Mouse (Mus musculus): ENCODE data around the gene Mia. TPM values are rescaled to one million over a fixed set of nuclear protein-coding genes. Genes with fewer than 3 reads are reported as not detected.

The Mia gene
- polyA plus RNA-seq, 1 experiment from 2014 or later: 4.9 TPM

DNA sequence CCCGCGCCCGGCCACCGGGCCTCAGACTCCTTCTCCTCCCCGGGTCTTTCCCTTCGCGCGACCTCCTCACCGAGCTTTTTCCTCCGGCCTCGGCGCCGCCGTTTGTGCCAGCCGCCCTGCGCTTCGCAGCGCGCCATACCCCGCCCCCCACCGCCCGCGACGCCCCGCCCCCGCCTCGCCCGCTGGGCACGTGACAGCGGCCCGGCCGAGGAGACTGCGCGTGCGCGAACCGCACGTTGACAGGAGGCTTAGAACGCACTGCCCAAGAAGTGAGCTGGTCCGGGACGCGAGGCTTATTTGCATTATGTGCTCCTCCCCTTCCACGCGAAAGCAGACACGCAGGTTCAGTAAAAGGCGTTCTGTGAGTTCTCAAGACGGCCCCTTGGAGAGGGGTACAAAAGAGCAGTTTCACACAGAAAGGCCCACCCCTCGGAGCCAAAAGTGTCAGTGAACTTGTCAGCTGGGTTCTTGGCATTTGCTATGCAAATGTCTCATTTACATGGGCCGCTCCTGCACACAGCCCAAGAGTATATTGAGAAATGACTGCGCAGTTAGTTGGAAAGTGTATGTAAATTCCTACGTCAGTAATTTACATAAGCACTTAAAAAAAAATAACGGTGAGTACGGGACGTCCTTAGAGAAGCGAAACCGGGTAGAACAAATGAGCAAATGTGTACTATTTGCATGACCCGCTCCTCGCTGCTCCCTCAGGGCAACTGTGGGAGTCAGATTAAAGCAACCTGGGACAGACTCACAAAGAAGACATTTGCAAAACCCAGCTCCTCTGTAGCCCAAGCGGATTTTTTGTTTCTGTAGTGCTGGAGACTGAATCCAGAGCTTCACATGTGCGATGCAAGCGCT is 14.1 kb downstream of the Mia start, which contains the start of gene Egln2:
Gene Egln2, minus strand, starts transcription at position 189 of the 861 bp plus-strand sequence.
- ATAC-seq (replicated peaks; ENCODE audit: insufficient number of reproducible peaks, insufficient read depth, low FRiP score, low read depth): peak; percentile 86
- 1% methylated on average over 61 of the region's 61 CpGs for WGBS
- peak within 1 kb of the TSS; percentile 98 for H3K27ac ChIP-seq
- peaks cover 22% of the 10 kb centered on the region for H3K36me3 ChIP-seq
- H3K9ac ChIP-seq: peak within 1 kb of the TSS; percentile 74
- peak within 1 kb of the TSS; percentile 82 for H3K4me2 ChIP-seq
- H3K4me1 ChIP-seq (replicated peaks): peaks cover 47% of the 10 kb centered on the region
- H3K4me3 ChIP-seq: peak within 1 kb of the TSS; percentile 66
- no peaks in the 10 kb centered on the region for H3K9me3 ChIP-seq (replicated peaks)
- no peaks in the 10 kb centered on the region for H3K27me3 ChIP-seq

DNA sequence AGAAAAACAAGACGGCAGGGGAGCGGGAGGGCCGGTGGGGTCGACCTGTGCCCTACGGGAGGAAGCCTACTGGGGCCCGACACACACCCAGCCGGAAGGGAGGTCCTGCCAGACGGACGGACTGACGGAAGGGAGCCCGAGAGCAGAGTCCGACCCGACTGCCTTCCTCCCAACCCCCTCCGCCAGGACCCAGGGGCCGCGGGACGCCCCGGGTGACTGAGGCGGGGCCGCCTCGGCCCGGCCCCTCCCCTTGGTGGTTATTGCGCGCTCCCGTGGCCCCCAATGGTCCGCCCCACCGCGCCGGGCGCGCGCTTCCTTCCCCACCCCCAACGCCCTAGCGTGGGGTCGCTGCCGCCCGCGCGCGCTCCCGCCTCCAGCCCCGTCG is 14.7 kb downstream of the Mia start:
- H3K9me3 ChIP-seq (replicated peaks): no peaks in the 10 kb centered on the region
- H3K36me3 ChIP-seq: peaks cover 18% of the 10 kb centered on the region
- H3K4me1 ChIP-seq (replicated peaks): peaks cover 54% of the 10 kb centered on the region
- H3K27ac ChIP-seq: peak overlapping the region; percentile 98
- H3K9ac ChIP-seq: peak overlapping the region; percentile 74
- peak overlapping the region; percentile 66 for H3K4me3 ChIP-seq
- peak; percentile 84 for ATAC-seq (replicated peaks; ENCODE audit: insufficient number of reproducible peaks, insufficient read depth, low FRiP score, low read depth)
- H3K27me3 ChIP-seq: no peaks in the 10 kb centered on the region
- WGBS: under 1% methylated on average over 41 of the region's 43 CpGs
- peak overlapping the region; percentile 82 for H3K4me2 ChIP-seq

DNA sequence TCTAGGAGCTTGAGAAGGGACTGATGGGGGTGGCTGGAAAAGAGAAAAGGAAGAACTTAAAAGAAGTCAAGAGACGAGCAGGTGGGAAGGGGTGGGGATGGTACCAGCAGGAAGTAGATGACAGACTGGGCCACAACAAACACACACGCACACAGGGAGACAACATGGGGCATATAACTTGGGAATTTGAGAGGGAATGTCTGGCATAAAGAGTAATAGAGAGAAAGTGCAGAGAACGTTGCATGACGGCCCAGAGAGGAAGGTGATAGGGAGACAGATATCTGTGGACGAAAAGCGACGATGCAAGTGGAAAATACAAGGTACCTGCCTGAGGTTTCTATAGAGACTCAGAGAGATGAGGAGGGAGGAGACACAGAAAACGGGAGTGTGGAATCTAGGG is 15.3 kb downstream of the Mia start:
- Histone ChIP-seq H3K4me1 (replicated peaks) (peaks cover 59% of the 10 kb centered on the region), H3K27me3 (no peaks in the 10 kb centered on the region), H3K9ac (peak overlapping the region; percentile 74), H3K27ac (peak overlapping the region; percentile 98), H3K9me3 (replicated peaks) (no peaks in the 10 kb centered on the region), H3K4me2 (peak overlapping the region; percentile 82), H3K36me3 (peaks cover 12% of the 10 kb centered on the region), H3K4me3 (peak overlapping the region; percentile 66)
- 3% methylated on average over 8 of the region's 8 CpGs for WGBS
- ATAC-seq (replicated peaks; ENCODE audit: insufficient number of reproducible peaks, insufficient read depth, low FRiP score, low read depth): no peak

DNA sequence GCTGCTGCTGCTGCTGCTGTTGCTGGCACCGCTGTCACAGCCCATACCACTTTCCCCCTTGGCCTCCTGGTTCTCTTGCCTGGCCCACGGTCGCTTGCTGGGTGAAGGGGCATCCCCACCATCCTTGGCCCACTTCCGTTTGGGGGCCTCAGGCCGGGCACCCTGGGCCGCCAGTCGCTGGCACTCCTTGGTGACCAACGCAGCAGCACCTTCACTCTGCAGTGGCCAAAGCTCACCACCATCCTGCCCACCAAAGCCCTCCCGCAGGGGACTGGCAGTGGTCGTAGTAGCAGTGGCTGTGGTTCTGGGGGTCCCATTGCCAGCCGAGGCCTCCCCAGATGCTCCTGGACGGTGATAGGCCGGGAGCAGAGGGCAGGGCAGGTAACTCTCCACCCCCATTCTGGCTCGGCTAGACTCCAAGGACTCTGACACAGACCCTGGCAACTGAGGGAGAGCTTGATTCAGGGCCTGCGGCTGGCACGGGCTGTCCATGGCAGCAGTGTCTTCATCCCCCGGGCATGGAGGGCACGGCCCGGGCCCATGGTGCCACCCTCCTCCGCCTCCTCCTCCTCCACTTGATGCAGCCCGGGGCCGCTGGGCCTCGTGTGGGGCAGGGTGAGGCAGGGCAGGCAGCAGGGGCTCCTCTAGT is 15.8 kb downstream of the Mia start:
- Histone ChIP-seq H3K36me3 (peaks cover 11% of the 10 kb centered on the region), H3K9ac (peak overlapping the region; percentile 74), H3K4me3 (peak overlapping the region; percentile 66), H3K4me2 (peak overlapping the region; percentile 82), H3K27ac (peak overlapping the region; percentile 98), H3K27me3 (no peaks in the 10 kb centered on the region), H3K9me3 (replicated peaks) (no peaks in the 10 kb centered on the region), H3K4me1 (replicated peaks) (peaks cover 64% of the 10 kb centered on the region)
- no peak for ATAC-seq (replicated peaks; ENCODE audit: insufficient number of reproducible peaks, insufficient read depth, low FRiP score, low read depth)
- WGBS: 68% methylated on average over 23 of the region's 23 CpGs

DNA sequence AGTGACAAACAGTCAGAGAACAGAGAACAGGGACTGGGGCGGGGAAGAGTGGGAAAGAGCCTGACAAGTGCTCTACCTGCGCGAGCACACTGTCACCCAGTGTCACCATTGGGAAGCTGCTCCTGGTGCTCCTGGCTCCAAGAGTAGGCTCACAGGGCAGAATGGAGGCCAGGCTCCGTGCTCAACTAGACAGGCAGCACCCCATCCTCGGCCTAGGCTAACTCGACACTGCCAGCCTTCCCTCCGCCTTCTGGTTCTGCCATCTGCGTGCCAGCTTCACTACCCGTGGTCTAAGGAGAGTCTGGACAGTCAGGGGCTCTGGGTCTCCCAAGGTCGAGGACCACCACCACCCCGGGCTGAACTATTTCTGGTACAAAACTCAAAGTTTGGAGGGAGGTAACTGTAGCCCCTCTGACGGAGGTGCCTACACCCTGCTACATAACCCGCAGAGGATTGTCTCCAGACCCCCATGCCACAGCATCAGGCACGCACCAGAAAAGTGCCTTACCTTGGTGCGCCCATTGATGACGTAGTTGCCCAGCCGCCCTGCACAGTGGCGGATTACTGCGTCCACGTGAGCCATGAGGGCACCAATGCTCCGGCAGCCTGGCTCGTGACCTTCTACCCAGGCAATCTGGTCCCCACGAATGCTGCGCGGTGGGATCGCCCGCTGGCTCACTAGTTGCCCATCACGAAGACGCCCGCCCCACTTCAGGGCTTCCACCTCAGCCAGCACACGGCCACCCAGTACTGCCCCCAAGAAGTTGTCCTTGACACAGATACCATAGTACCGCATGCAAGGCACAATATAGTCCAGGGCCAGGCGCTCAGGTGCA is 16.6 kb downstream of the Mia start:
- no peak overlapping the region for H3K27ac ChIP-seq
- peaks cover 16% of the 10 kb centered on the region for H3K36me3 ChIP-seq
- peak overlapping the region; percentile 74; the same call in 1 of the 2 replicates for H3K9ac ChIP-seq
- WGBS: 81% methylated on average over 33 of the region's 33 CpGs
- peaks cover 66% of the 10 kb centered on the region for H3K4me1 ChIP-seq (replicated peaks)
- H3K9me3 ChIP-seq (replicated peaks): no peaks in the 10 kb centered on the region
- H3K4me3 ChIP-seq: peak overlapping the region; percentile 66
- peak overlapping the region; percentile 82 for H3K4me2 ChIP-seq
- ATAC-seq (replicated peaks; ENCODE audit: insufficient number of reproducible peaks, insufficient read depth, low FRiP score, low read depth): no peak
- no peaks in the 10 kb centered on the region for H3K27me3 ChIP-seq

DNA sequence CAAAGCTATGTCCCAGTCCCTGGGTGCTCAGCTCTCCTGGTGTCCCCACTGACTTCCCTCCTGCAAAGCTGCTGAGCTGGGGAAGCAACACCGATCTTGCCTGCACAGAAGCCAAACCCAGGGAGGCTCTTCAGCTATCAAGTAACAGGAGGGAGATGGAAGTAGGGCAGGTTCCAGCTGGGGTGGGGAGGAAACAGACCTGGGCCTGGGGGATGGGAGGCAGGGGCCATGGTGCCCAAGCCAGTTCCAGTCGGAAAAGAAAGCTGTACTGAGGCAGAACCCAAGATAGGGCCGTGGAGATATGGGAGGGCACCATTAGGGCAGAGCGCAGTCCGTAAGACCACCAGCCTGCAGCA is 17.5 kb downstream of the Mia start:
- Histone ChIP-seq H3K36me3 (peaks cover 25% of the 10 kb centered on the region), H3K4me1 (replicated peaks) (peaks cover 66% of the 10 kb centered on the region)

DNA sequence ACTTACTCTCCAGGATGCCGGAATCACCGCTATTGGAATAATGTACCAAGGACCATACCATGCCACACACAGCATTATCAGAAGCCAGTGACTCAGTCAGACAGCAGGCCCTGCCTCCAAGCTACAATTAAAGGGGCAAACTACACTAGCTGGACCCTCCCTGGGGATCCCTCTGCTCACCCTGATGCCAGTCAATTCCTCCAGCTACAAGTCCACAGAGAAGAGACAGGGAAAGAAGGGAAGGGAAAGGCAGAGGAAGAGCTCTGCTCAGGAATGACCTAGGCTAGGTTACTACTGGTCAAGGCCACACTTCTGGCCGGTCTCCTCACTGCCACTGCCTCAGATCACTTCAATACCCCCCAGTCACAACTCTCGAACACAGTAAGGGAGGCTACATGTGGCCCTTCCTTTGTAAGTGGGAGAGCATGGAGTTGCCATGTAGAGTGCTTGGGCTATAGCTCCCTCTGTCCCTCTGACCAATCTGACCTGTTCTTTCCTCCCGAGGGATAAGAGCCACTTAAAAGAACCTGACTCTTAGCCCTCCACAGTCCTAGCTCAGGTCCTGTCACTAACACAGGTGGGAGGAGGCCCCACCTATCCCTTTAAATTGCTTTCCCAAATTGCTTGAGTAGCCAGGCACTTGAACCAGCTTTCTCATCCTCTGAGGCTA is 18.0 kb downstream of the Mia start:
- H3K9ac ChIP-seq: 0 out of 2 replicates have a peak overlapping the region, but pooled peaks have one; percentile 10
- H3K4me3 ChIP-seq: no peak overlapping the region
- peaks cover 30% of the 10 kb centered on the region for H3K36me3 ChIP-seq
- no peak for ATAC-seq (replicated peaks; ENCODE audit: insufficient number of reproducible peaks, insufficient read depth, low FRiP score, low read depth)
- peaks cover 66% of the 10 kb centered on the region for H3K4me1 ChIP-seq (replicated peaks)
- H3K27ac ChIP-seq: no peak overlapping the region
- H3K9me3 ChIP-seq (replicated peaks): no peaks in the 10 kb centered on the region
- H3K4me2 ChIP-seq: peak overlapping the region; percentile 82
- 71% methylated on average over 5 of the region's 5 CpGs for WGBS
- no peaks in the 10 kb centered on the region for H3K27me3 ChIP-seq

More for the DNA sequence above, 17.5 kb downstream of the Mia start:
- Histone ChIP-seq H3K9ac (0 out of 2 replicates have a peak overlapping the region, but pooled peaks have one; percentile 10), H3K4me3 (peak overlapping the region; percentile 66; the same call in 1 of the 2 replicates), H3K27me3 (no peaks in the 10 kb centered on the region), H3K9me3 (replicated peaks) (no peaks in the 10 kb centered on the region), H3K4me2 (peak overlapping the region; percentile 82), H3K27ac (no peak overlapping the region)
- 47% methylated on average over 5 of the region's 5 CpGs for WGBS
- no peak for ATAC-seq (replicated peaks; ENCODE audit: insufficient number of reproducible peaks, insufficient read depth, low FRiP score, low read depth)

DNA sequence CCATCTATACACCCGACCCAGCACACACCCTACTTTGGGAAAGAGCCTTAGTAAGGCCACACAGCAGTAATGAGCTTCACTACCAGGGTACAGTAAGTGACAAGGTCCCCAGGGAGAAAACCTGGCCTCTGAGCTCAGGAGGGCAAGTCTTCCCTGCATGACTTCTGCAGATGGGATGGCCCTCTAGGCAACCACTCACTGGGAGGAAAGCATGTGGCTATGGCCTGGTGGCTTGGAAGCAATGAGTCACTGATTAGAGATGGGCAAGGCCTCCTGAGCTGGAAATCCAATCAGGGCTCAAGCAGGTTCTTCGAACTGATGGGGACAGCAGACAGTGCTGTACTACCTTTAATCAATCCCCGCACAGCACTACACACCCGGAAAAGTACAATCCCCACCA is 19.2 kb downstream of the Mia start:
- Histone ChIP-seq H3K9ac (no peak overlapping the region), H3K4me2 (no peak overlapping the region), H3K36me3 (peaks cover 39% of the 10 kb centered on the region), H3K4me3 (no peak overlapping the region), H3K9me3 (replicated peaks) (no peaks in the 10 kb centered on the region), H3K4me1 (replicated peaks) (peaks cover 58% of the 10 kb centered on the region), H3K27me3 (no peaks in the 10 kb centered on the region), H3K27ac (no peak overlapping the region)
- no peak for ATAC-seq (replicated peaks; ENCODE audit: insufficient number of reproducible peaks, insufficient read depth, low FRiP score, low read depth)
- WGBS: 75% methylated on average over 4 of the region's 4 CpGs

DNA sequence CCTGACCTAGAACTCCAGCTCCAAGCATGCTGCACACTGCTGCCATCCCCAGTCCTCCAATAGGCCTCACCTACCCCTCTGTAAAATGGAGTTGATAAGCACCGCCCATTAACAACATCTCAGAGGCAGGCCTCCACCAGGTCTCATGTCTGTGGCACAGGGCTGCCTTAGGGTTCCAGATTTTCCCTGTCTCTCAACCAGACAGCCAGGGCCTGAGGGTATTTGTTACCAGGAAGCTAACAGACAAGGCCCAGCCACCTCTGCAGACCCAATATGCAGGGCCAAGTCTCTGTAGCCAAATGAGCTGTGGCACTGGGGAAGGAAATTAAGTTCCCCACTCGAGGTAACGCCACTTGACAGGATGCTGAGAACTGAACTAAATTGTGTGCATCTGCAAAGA is 20.0 kb downstream of the Mia start:
- no peak for ATAC-seq (replicated peaks; ENCODE audit: insufficient number of reproducible peaks, insufficient read depth, low FRiP score, low read depth)
- Histone ChIP-seq H3K4me3 (no peak overlapping the region), H3K27me3 (no peaks in the 10 kb centered on the region), H3K4me1 (replicated peaks) (peaks cover 58% of the 10 kb centered on the region), H3K4me2 (no peak overlapping the region), H3K9ac (no peak overlapping the region), H3K36me3 (peaks cover 39% of the 10 kb centered on the region), H3K27ac (no peak overlapping the region), H3K9me3 (replicated peaks) (no peaks in the 10 kb centered on the region)
- 82% methylated on average over 3 of the region's 3 CpGs for WGBS

DNA sequence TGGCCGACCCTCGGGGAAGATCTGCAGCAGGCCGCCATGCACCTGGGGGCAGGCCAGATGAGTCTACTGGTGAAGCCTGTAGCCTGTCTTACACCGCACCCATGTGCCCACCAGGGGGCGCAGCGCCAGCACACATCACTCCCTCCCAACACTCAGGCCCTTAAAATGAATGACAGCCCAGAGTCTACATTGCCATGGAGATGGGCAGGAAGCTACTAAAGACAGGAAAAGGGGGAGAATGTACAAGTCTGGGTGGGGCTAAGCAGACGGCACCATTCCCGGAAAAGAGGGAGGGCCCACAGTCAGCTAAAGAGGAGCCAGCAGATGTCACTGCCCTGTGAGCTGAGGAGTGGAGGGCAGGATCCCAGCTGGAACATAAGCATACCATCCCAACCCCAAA is 21.1 kb downstream of the Mia start:
- Histone ChIP-seq H3K9ac (no peak overlapping the region), H3K4me1 (replicated peaks) (peaks cover 48% of the 10 kb centered on the region), H3K27me3 (no peaks in the 10 kb centered on the region), H3K4me2 (no peak overlapping the region), H3K36me3 (peaks cover 35% of the 10 kb centered on the region), H3K27ac (peak overlapping the region; percentile 28; the same call in 1 of the 2 replicates), H3K4me3 (no peak overlapping the region), H3K9me3 (replicated peaks) (no peaks in the 10 kb centered on the region)
- ATAC-seq (replicated peaks; ENCODE audit: insufficient number of reproducible peaks, insufficient read depth, low FRiP score, low read depth): peak; percentile 72
- WGBS: 8% methylated on average over 8 of the region's 8 CpGs
